Mouse (Mus musculus): Measurements from ENCODE around the gene Large1. TPM values are rescaled to one million over a fixed set of nuclear protein-coding genes. Genes with fewer than 3 reads are reported as not detected.
"Not testable (repeated sequence)": the region's sequence is repeated elsewhere in the genome, so short reads cannot be mapped to it uniquely, and the experiment has no call there.

Large1 gene
- polyA plus RNA-seq, 1 experiment from 2014 or later, result 8.2 TPM

DNA sequence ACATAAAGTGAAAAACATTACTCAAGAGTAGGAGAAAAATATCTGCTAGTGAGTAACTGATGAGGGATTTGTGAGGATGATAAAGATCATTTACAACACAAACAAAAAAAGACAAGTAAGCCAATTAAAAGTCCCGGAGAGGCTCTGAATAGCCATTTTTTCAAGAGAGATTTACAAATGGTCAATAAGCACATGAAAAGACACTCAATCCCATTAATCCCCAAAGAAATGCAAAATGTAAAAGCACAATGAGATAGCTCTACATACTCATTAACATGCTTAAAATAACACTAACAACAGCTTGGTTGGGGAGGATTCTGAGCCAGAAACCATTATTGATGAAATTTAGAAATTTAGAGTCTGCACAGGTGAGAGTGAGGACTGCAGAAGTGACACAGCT, 249.3 kb downstream of the Large1 start:
- Histone ChIP-seq H3K4me1 (replicated peaks) (peaks cover 5% of the 10 kb centered on the region; the same call in 1 of the 2 replicates), H3K9ac (no peak overlapping the region), H3K4me3 (no peak overlapping the region), H3K27me3 (replicated peaks) (no peaks in the 10 kb centered on the region), H3K36me3 (no peaks in the 10 kb centered on the region), H3K27ac (ENCODE audit: poor library complexity, severe bottlenecking) (no peak overlapping the region), H3K9me3 (replicated peaks) (no peaks in the 10 kb centered on the region), H3K4me2 (no peak overlapping the region)
- WGBS, result 78% methylated on average over 1 of the region's 1 CpGs
- no peak for ATAC-seq (ENCODE audit: insufficient number of reproducible peaks, low FRiP score)

DNA sequence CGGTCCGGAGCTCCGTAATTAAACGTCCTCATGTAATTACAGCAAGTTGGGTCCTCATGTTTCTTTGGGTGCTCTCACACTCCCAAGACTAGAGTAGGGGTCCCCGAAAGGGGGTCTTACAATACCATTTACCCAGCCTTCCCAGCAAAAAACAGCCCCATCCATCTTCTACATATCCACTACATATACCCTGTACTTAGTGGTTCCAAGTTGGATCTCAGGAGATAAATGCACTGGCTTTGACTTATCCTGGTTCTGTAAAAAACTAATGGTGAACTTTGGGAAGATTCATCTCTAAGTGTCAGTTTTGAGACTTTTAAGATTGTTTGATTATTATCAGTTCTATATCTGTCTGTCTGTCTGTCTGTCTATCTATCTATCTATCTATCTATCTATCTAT, 252.3 kb downstream of the Large1 start:
- H3K9ac ChIP-seq, result no peak overlapping the region
- no peak overlapping the region for H3K4me3 ChIP-seq
- no peak overlapping the region for H3K4me2 ChIP-seq
- H3K36me3 ChIP-seq, result no peaks in the 10 kb centered on the region
- no peak for ATAC-seq (ENCODE audit: insufficient number of reproducible peaks, low FRiP score)
- no peaks in the 10 kb centered on the region for H3K27me3 ChIP-seq (replicated peaks)
- no peaks in the 10 kb centered on the region for H3K9me3 ChIP-seq (replicated peaks)
- H3K4me1 ChIP-seq (replicated peaks), result peaks cover 8% of the 10 kb centered on the region; the same call in 1 of the 2 replicates
- WGBS, result 47% methylated on average over 5 of the region's 5 CpGs
- H3K27ac ChIP-seq (ENCODE audit: poor library complexity, severe bottlenecking), result 0 out of 2 replicates have a peak overlapping the region, but pooled peaks have one; percentile 21

DNA sequence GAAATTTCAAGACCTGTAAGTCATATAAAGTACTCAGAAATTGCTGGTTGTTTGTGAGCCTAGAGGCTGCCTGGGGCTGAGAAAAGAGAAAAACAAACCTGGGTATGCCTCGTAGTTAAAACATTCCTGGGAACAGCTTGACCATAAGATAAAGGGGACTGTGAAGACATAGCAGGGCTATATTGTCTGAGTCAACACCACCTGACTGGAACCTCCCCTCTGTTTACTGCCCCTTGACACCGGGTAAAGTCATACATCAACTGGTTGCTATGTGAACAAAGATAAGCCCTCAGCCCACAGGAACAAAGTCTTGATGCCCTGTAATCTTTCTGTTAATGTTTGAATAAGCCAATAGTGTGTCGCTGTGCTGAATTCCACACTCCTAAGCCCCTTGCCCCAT, 252.7 kb downstream of the Large1 start:
- H3K4me2 ChIP-seq; H3K4me1 ChIP-seq (replicated peaks); H3K27me3 ChIP-seq (replicated peaks); H3K36me3 ChIP-seq; ATAC-seq (ENCODE audit: insufficient number of reproducible peaks, low FRiP score); H3K4me3 ChIP-seq; H3K9me3 ChIP-seq (replicated peaks); H3K9ac ChIP-seq: not testable (repeated sequence)
- 0 out of 2 replicates have a peak overlapping the region, but pooled peaks have one; percentile 21 for H3K27ac ChIP-seq (ENCODE audit: poor library complexity, severe bottlenecking)
- WGBS, result 2% methylated on average over 3 of the region's 3 CpGs

DNA sequence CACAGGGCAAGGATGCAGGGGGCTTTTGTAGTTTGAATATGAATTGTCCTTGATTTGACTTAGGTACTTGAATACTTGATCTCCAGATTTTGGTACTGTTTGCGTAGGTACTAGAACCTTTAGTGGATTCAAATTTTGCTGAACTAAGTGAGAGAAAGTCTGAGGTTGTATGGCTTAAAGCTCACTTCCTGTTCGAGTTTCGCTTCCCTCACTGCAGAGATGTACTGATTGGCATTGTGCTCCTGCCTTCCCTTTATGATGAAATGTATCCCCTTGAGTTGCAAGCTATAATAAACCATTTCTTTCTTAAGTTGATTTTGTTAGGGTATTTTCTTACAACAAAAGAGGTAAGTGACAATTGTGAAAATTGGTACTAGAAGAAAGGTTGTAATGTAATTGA, 253.8 kb downstream of the Large1 start:
- peaks cover 8% of the 10 kb centered on the region; the same call in 1 of the 2 replicates for H3K4me1 ChIP-seq (replicated peaks)
- no peak for ATAC-seq (ENCODE audit: insufficient number of reproducible peaks, low FRiP score)
- no peaks in the 10 kb centered on the region for H3K9me3 ChIP-seq (replicated peaks)
- no peak overlapping the region for H3K4me2 ChIP-seq
- H3K36me3 ChIP-seq, result no peaks in the 10 kb centered on the region
- no peak overlapping the region for H3K27ac ChIP-seq (ENCODE audit: poor library complexity, severe bottlenecking)
- no peak overlapping the region for H3K4me3 ChIP-seq
- H3K27me3 ChIP-seq (replicated peaks), result no peaks in the 10 kb centered on the region
- WGBS, result 69% methylated on average over 3 of the region's 3 CpGs
- no peak overlapping the region for H3K9ac ChIP-seq

DNA sequence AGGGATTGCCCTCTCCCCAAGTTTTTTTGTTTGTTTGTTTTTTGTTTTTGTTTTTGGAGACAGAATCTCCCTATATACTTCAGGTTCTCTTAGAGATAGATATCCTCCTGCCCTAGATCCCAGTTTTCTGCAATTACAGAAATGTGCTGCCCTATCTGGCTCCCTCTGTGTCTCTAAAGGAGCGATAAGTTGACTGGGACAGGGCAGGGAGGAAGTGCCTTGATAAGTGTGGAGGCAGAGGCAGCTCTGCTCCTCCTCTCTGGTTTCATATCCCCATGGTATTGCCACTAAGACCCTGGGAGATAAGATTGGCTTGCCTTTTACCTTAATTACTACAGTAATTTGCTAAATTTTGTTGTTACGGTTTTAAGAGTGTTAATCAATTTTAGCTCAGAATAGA, 256.4 kb downstream of the Large1 start:
- Histone ChIP-seq H3K9ac (no peak overlapping the region), H3K4me3 (no peak overlapping the region), H3K27ac (ENCODE audit: poor library complexity, severe bottlenecking) (no peak overlapping the region), H3K4me2 (no peak overlapping the region), H3K4me1 (replicated peaks) (peaks cover 15% of the 10 kb centered on the region; the same call in 1 of the 2 replicates), H3K27me3 (replicated peaks) (no peaks in the 10 kb centered on the region), H3K9me3 (replicated peaks) (no peaks in the 10 kb centered on the region), H3K36me3 (no peaks in the 10 kb centered on the region)
- no peak for ATAC-seq (ENCODE audit: insufficient number of reproducible peaks, low FRiP score)
- WGBS, result 21% methylated on average over 2 of the region's 2 CpGs

DNA sequence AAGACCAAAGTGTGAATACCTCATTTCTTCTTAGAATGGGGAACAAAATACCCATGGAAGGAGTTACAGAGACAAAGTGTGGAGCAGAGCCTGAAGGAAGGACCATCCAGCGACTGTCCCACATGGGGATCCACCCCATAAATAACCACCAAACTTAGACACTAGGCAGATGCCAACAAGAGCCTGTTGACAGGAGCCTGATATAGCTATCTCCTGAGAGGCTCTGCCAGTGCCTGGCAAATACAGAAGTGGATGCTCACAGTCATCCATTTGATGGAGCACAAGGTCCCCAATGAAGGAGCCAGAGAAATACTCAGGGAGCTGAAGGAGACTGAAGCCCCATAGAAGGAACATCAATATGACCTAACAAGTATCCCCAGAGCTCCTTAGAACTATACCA, 275.6 kb downstream of the Large1 start:
- not testable (repeated sequence) for H3K27me3 ChIP-seq (replicated peaks); ATAC-seq (ENCODE audit: insufficient number of reproducible peaks, low FRiP score); H3K9me3 ChIP-seq (replicated peaks); H3K27ac ChIP-seq (ENCODE audit: poor library complexity, severe bottlenecking); H3K9ac ChIP-seq; H3K4me1 ChIP-seq (replicated peaks); H3K4me2 ChIP-seq; H3K36me3 ChIP-seq; H3K4me3 ChIP-seq
- 20% methylated on average over 1 of the region's 1 CpGs for WGBS

DNA sequence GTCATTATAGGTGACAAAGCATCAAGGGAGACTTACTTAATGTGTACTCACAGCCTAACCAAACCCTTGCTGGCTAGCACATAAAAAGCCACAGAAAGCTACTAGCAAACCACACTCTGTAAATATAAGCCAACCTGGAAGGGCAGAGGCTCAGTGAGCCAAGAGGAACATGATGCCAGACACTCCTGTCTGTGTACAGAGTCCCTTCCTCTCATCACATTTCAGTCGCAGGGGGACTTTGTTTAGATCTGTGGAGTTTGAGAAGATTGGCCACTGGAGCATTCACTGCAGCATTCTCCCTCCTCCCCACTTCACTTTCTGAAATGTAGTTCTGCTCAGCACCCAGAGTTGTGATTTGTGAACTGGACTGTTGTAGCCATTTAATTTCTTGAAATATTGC, 291.9 kb downstream of the Large1 start:
- no peaks in the 10 kb centered on the region for H3K4me1 ChIP-seq (replicated peaks)
- no peaks in the 10 kb centered on the region for H3K9me3 ChIP-seq (replicated peaks)
- H3K4me3 ChIP-seq, result no peak overlapping the region
- ATAC-seq (ENCODE audit: insufficient number of reproducible peaks, low FRiP score), result no peak
- H3K4me2 ChIP-seq, result no peak overlapping the region
- H3K27ac ChIP-seq (ENCODE audit: poor library complexity, severe bottlenecking), result no peak overlapping the region
- H3K9ac ChIP-seq, result no peak overlapping the region
- no peaks in the 10 kb centered on the region for H3K36me3 ChIP-seq
- H3K27me3 ChIP-seq (replicated peaks), result no peaks in the 10 kb centered on the region
- 67% methylated on average over 1 of the region's 1 CpGs for WGBS

DNA sequence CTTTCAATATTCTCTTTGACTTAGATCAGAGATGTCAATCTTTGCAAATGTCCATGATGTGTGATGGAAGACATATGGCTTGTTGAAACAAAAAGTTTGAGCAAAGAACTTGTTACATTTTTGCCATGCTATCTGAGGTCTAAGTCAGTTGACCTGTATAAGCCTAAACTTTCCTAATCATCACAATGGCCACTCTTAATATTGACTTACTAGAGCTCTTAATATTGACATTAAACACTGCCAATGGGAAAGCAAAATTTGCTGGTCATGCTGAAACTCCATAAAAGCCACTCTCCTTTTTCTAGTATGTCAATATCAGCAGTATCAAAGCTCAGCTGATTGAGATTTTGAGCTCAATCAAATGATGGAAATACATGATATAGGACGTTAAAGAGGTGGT, 298.6 kb downstream of the Large1 start:
- Histone ChIP-seq H3K36me3 (no peaks in the 10 kb centered on the region), H3K4me2 (no peak overlapping the region), H3K9me3 (replicated peaks) (no peaks in the 10 kb centered on the region), H3K4me1 (replicated peaks) (no peaks in the 10 kb centered on the region), H3K4me3 (no peak overlapping the region), H3K27ac (ENCODE audit: poor library complexity, severe bottlenecking) (no peak overlapping the region), H3K9ac (no peak overlapping the region), H3K27me3 (replicated peaks) (no peaks in the 10 kb centered on the region)
- no peak for ATAC-seq (ENCODE audit: insufficient number of reproducible peaks, low FRiP score)
- WGBS, result 80% methylated on average over 1 of the region's 1 CpGs

DNA sequence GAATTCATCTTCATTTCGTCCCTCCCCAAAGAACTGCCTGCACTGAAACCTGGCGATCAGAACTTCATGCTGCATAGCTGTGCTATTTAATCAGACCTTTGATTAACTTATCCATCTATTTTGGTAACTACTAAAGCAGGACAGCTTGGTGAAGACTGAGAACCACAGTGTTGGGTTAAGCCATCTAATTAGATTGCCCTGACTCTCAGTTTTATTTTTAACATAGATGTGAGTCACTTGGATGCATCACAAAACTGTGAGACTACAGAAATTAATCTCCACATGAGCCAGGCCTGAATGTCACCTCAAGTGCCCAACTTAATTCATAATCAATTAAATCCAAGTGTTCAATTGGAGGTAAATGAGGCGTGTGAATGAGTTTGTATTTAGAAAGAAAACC, 299.5 kb downstream of the Large1 start:
- H3K9me3 ChIP-seq (replicated peaks), result no peaks in the 10 kb centered on the region
- ATAC-seq (ENCODE audit: insufficient number of reproducible peaks, low FRiP score), result no peak
- H3K36me3 ChIP-seq, result no peaks in the 10 kb centered on the region
- H3K4me2 ChIP-seq, result no peak overlapping the region
- H3K9ac ChIP-seq, result no peak overlapping the region
- no peak overlapping the region for H3K27ac ChIP-seq (ENCODE audit: poor library complexity, severe bottlenecking)
- H3K4me1 ChIP-seq (replicated peaks), result no peaks in the 10 kb centered on the region
- WGBS, result 89% methylated on average over 3 of the region's 3 CpGs
- no peaks in the 10 kb centered on the region for H3K27me3 ChIP-seq (replicated peaks)
- H3K4me3 ChIP-seq, result no peak overlapping the region

DNA sequence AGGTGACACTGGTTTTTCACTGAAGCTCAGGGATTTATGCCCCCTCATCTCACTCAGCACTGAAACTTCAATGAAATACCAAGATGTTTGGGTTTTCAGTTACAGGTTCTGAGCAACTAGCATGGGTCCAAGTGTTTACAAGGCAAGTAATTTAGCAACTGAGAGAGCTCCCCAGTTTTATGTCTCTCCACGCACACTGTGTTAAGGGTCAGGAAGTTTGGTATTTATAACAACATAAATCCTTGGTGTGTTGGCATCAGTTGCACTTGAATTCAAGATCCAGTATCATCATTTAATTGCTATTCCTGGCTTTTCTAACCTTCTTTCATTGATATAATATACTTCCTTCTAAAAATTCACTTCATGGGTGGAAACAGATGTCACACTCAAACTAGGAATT, 300.9 kb downstream of the Large1 start:
- no peak overlapping the region for H3K4me2 ChIP-seq

DNA sequence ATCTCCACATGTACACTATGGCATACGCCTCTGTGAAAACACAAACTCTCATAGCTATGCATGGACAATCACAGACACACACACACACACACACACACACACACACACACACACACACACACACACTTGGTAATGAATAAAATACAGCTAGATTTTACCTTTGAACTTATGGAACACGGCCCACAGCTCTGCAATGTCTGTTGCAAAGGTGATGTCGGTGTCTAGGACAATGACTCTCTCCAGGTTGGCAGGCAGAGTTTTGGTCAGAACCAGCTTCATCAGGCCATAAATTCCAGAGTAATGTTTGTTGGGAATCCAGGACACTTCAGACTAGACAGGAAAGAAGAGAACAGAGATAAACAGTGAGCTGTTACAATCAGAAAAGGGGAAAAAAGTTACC, 305.2 kb downstream of the Large1 start:
- 87% methylated on average over 3 of the region's 3 CpGs for WGBS
- ATAC-seq (ENCODE audit: insufficient number of reproducible peaks, low FRiP score), result no peak

More for the DNA sequence above, 300.9 kb downstream of the Large1 start:
- ATAC-seq (ENCODE audit: insufficient number of reproducible peaks, low FRiP score), result no peak
- H3K9me3 ChIP-seq (replicated peaks), result no peaks in the 10 kb centered on the region
- 93% methylated on average over 1 of the region's 1 CpGs for WGBS
- no peak overlapping the region for H3K27ac ChIP-seq (ENCODE audit: poor library complexity, severe bottlenecking)
- H3K36me3 ChIP-seq, result 0 out of 2 replicates have a peak, but pooled peaks cover 3% of the 10 kb centered on the region
- no peak overlapping the region for H3K4me3 ChIP-seq
- no peaks in the 10 kb centered on the region for H3K27me3 ChIP-seq (replicated peaks)
- H3K4me1 ChIP-seq (replicated peaks), result no peaks in the 10 kb centered on the region
- no peak overlapping the region for H3K9ac ChIP-seq

DNA sequence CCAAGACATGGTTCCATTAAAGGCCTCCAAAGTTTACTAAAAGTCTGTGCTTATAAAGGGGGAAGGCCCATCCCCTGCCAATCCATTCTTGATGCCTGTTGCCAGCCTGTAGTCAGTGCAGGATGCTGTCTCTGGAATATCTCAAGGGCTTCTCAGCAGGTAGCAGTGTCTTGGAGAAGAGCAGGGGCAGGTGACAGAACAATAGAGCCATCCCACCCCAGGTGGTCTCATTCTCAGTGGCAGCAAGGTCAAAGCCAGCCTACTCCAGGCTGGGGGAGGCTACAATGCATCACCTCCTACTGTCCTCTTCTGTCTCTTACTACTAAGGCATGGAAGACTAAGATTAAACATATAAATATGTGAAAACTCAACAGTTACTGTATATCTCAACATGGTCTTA, 323.6 kb downstream of the Large1 start:
- no peaks in the 10 kb centered on the region for H3K36me3 ChIP-seq
- no peaks in the 10 kb centered on the region for H3K27me3 ChIP-seq (replicated peaks)
- H3K9me3 ChIP-seq (replicated peaks), result no peaks in the 10 kb centered on the region
- no peak overlapping the region for H3K27ac ChIP-seq (ENCODE audit: poor library complexity, severe bottlenecking)
- H3K9ac ChIP-seq, result no peak overlapping the region
- no peak overlapping the region for H3K4me3 ChIP-seq
- peaks cover 7% of the 10 kb centered on the region for H3K4me1 ChIP-seq (replicated peaks)
- H3K4me2 ChIP-seq, result no peak overlapping the region
- no peak for ATAC-seq (ENCODE audit: insufficient number of reproducible peaks, low FRiP score)

More for the DNA sequence above, 305.2 kb downstream of the Large1 start:
- Histone ChIP-seq H3K4me2 (no peak overlapping the region), H3K27ac (ENCODE audit: poor library complexity, severe bottlenecking) (no peak overlapping the region), H3K9ac (no peak overlapping the region), H3K27me3 (replicated peaks) (no peaks in the 10 kb centered on the region), H3K9me3 (replicated peaks) (no peaks in the 10 kb centered on the region), H3K4me3 (no peak overlapping the region), H3K4me1 (replicated peaks) (no peaks in the 10 kb centered on the region), H3K36me3 (0 out of 2 replicates have a peak, but pooled peaks cover 3% of the 10 kb centered on the region)

Measured in heart, embryonic 12.5 days (tissue).